Mouse (Mus musculus): ENCODE data around the gene A730061H03Rik. TPM values are rescaled to one million over a fixed set of nuclear protein-coding genes. Genes with fewer than 3 reads are reported as not detected.
A peak's percentile ranks its signal among the peaks of the same experiment; 100 is the strongest.

Gene A730061H03Rik
- polyA plus RNA-seq, 1 experiment from 2014 or later, result 1.2 TPM

GRCm38 (mm10) chr14:55559799-55560201, 406 bp downstream of the A730061H03Rik start, which contains the start of gene Dcaf11:
Gene Dcaf11 (plus strand): TSS chr14:55560006.
- Histone ChIP-seq H3K9me3 (ENCODE audit: control insufficient read depth, low read length) (no peaks in the 10 kb centered on the region), H3K27ac (replicated peaks; ENCODE audit: low read depth, low read length) (peak within 1 kb of the TSS; percentile 98), H3K4me2 (ENCODE audit: low read depth, low read length) (peak within 1 kb of the TSS; percentile 65), H3K4me3 (ENCODE audit: low read depth, low read length) (peak within 1 kb of the TSS; percentile 70), H3K9ac (ENCODE audit: low read depth, low read length) (peak within 1 kb of the TSS; percentile 77), H3K27me3 (replicated peaks; ENCODE audit: control insufficient read depth, insufficient read depth, low read length) (no peaks in the 10 kb centered on the region), H3K4me1 (ENCODE audit: control insufficient read depth, insufficient read depth, low read length) (peaks cover 8% of the 10 kb centered on the region), H3K36me3 (ENCODE audit: control insufficient read depth, insufficient read depth, low read length) (peaks cover 17% of the 10 kb centered on the region)
- WGBS, result 0% methylated on average over 27 of the region's 27 CpGs
- ATAC-seq (ENCODE audit: low read depth) (peak; percentile 81), DNase-seq (ENCODE audit: low spot score) (peak; percentile 96)

GRCm38 (mm10) chr14:55558740-55559448, 1.3 kb downstream of the A730061H03Rik start:
- no peak for DNase-seq (ENCODE audit: low spot score)
- Histone ChIP-seq H3K9me3 (ENCODE audit: control insufficient read depth, low read length) (no peaks in the 10 kb centered on the region), H3K27me3 (replicated peaks; ENCODE audit: control insufficient read depth, insufficient read depth, low read length) (no peaks in the 10 kb centered on the region), H3K27ac (replicated peaks; ENCODE audit: low read depth, low read length) (peak overlapping the region; percentile 98; the same call in 1 of the 2 replicates), H3K4me1 (ENCODE audit: control insufficient read depth, insufficient read depth, low read length) (peaks cover 8% of the 10 kb centered on the region), H3K4me2 (ENCODE audit: low read depth, low read length) (peak overlapping the region; percentile 65), H3K9ac (ENCODE audit: low read depth, low read length) (peak overlapping the region; percentile 77), H3K4me3 (ENCODE audit: low read depth, low read length) (peak overlapping the region; percentile 70), H3K36me3 (ENCODE audit: control insufficient read depth, insufficient read depth, low read length) (peaks cover 9% of the 10 kb centered on the region; the same call in 1 of the 2 replicates)
- WGBS, result 52% methylated on average over 6 of the region's 6 CpGs
- ATAC-seq (ENCODE audit: low read depth), result no peak

DNA sequence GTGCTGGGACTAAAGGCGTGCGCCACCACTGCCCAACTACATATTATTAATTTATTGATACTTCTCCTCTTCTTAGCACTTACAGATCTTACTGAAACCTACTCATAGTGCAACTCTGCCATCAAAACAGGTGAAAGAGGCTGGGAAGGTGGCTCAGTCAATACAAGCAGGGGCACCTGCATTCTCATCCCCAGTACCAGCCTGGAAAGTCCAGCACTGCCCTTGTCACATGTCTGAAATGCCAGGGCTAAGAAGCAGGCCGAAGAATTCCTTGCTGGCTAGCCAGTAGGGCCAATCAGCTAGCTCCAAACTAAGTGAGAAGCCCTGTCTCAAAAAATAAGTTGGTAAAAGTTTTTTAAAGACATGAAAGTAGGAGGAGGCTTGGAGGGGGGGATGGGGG, 2.6 kb downstream of the A730061H03Rik start:
- no peak overlapping the region for H3K27ac ChIP-seq (replicated peaks; ENCODE audit: low read depth, low read length)
- no peak overlapping the region for H3K9ac ChIP-seq (ENCODE audit: low read depth, low read length)
- no peaks in the 10 kb centered on the region for H3K27me3 ChIP-seq (replicated peaks; ENCODE audit: control insufficient read depth, insufficient read depth, low read length)
- H3K4me1 ChIP-seq (ENCODE audit: control insufficient read depth, insufficient read depth, low read length), result peaks cover 8% of the 10 kb centered on the region
- no peaks in the 10 kb centered on the region for H3K9me3 ChIP-seq (ENCODE audit: control insufficient read depth, low read length)
- no peak for DNase-seq (ENCODE audit: low spot score)
- H3K36me3 ChIP-seq (ENCODE audit: control insufficient read depth, insufficient read depth, low read length), result no peaks in the 10 kb centered on the region
- 92% methylated on average over 3 of the region's 3 CpGs for WGBS
- H3K4me2 ChIP-seq (ENCODE audit: low read depth, low read length), result no peak overlapping the region
- H3K4me3 ChIP-seq (ENCODE audit: low read depth, low read length), result no peak overlapping the region
- no peak for ATAC-seq (ENCODE audit: low read depth)

DNA sequence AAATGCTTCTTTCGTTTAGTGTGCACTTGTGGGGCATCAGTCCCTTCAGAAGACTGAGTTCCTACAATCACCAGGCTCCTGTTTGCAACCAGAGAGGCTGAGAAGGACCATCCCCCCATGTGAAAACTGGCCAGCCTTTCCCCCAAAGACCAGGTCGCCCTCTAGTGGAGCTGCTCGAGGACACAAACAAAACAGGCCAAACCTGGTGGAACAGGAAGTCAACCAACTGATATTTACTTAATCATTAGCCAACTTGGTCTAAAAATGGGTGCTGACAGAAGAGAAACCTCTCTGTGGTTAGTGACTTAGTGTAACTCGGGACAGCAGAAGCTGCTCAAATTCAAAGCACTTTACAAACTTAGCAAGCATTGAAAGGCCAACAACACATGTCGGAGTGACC, 3.2 kb downstream of the A730061H03Rik start:
- ATAC-seq (ENCODE audit: low read depth) (no peak), DNase-seq (ENCODE audit: low spot score) (peak; percentile 70)
- Histone ChIP-seq H3K36me3 (ENCODE audit: control insufficient read depth, insufficient read depth, low read length) (no peaks in the 10 kb centered on the region), H3K4me1 (ENCODE audit: control insufficient read depth, insufficient read depth, low read length) (peaks cover 8% of the 10 kb centered on the region), H3K27me3 (replicated peaks; ENCODE audit: control insufficient read depth, insufficient read depth, low read length) (no peaks in the 10 kb centered on the region), H3K4me3 (ENCODE audit: low read depth, low read length) (no peak overlapping the region), H3K9ac (ENCODE audit: low read depth, low read length) (no peak overlapping the region), H3K27ac (replicated peaks; ENCODE audit: low read depth, low read length) (no peak overlapping the region), H3K4me2 (ENCODE audit: low read depth, low read length) (no peak overlapping the region), H3K9me3 (ENCODE audit: control insufficient read depth, low read length) (no peaks in the 10 kb centered on the region)
- 26% methylated on average over 5 of the region's 5 CpGs for whole genome bisulfite sequencing

GRCm38 (mm10) chr14:55555788-55556187, 4.4 kb downstream of the A730061H03Rik start:
- no peaks in the 10 kb centered on the region for H3K27me3 ChIP-seq (replicated peaks; ENCODE audit: control insufficient read depth, insufficient read depth, low read length)
- H3K4me2 ChIP-seq (ENCODE audit: low read depth, low read length), result no peak overlapping the region
- DNase-seq (ENCODE audit: low spot score) (no peak), ATAC-seq (ENCODE audit: low read depth) (no peak)
- H3K4me3 ChIP-seq (ENCODE audit: low read depth, low read length), result no peak overlapping the region
- H3K9ac ChIP-seq (ENCODE audit: low read depth, low read length), result no peak overlapping the region
- no peaks in the 10 kb centered on the region for H3K9me3 ChIP-seq (ENCODE audit: control insufficient read depth, low read length)
- H3K4me1 ChIP-seq (ENCODE audit: control insufficient read depth, insufficient read depth, low read length), result no peaks in the 10 kb centered on the region
- no peaks in the 10 kb centered on the region for H3K36me3 ChIP-seq (ENCODE audit: control insufficient read depth, insufficient read depth, low read length)
- no peak overlapping the region for H3K27ac ChIP-seq (replicated peaks; ENCODE audit: low read depth, low read length)
- 71% methylated on average over 3 of the region's 3 CpGs for WGBS

DNA sequence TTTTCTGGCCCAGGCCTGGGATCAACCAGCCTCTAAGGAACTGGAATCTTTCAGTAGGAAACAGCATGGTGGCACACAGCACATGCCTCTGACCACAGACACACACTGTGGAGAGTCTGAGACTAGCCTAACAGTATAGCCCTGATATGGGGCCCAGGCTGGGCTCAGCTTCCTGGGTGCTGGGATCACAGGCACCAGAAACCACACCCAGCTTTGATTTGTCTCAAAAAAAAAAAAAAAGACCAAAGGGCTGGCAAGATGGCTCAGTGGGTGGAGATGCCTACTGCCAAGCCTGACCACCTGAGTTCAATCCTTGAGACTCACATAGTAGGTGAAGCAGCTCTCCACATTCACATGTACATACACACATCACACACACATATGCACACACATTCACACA, 5.6 kb downstream of the A730061H03Rik start:
- no peak overlapping the region for H3K4me2 ChIP-seq (ENCODE audit: low read depth, low read length)
- H3K27me3 ChIP-seq (replicated peaks; ENCODE audit: control insufficient read depth, insufficient read depth, low read length), result no peaks in the 10 kb centered on the region
- H3K36me3 ChIP-seq (ENCODE audit: control insufficient read depth, insufficient read depth, low read length), result peaks cover 4% of the 10 kb centered on the region
- H3K4me3 ChIP-seq (ENCODE audit: low read depth, low read length), result no peak overlapping the region
- no peaks in the 10 kb centered on the region for H3K4me1 ChIP-seq (ENCODE audit: control insufficient read depth, insufficient read depth, low read length)
- no peak overlapping the region for H3K9ac ChIP-seq (ENCODE audit: low read depth, low read length)
- ATAC-seq (ENCODE audit: low read depth), result no peak
- no peaks in the 10 kb centered on the region for H3K9me3 ChIP-seq (ENCODE audit: control insufficient read depth, low read length)
- no peak for DNase-seq (ENCODE audit: low spot score)
- no peak overlapping the region for H3K27ac ChIP-seq (replicated peaks; ENCODE audit: low read depth, low read length)

GRCm38 (mm10) chr14:55551794-55552193, 8.4 kb downstream of the A730061H03Rik start:
- H3K9ac ChIP-seq (ENCODE audit: low read depth, low read length), result no peak overlapping the region
- DNase-seq (ENCODE audit: low spot score), result no peak
- H3K4me2 ChIP-seq (ENCODE audit: low read depth, low read length), result no peak overlapping the region
- peaks cover 31% of the 10 kb centered on the region for H3K36me3 ChIP-seq (ENCODE audit: control insufficient read depth, insufficient read depth, low read length)
- WGBS, result 89% methylated on average over 8 of the region's 8 CpGs
- no peaks in the 10 kb centered on the region for H3K27me3 ChIP-seq (replicated peaks; ENCODE audit: control insufficient read depth, insufficient read depth, low read length)
- no peaks in the 10 kb centered on the region for H3K9me3 ChIP-seq (ENCODE audit: control insufficient read depth, low read length)
- H3K4me1 ChIP-seq (ENCODE audit: control insufficient read depth, insufficient read depth, low read length), result no peaks in the 10 kb centered on the region
- H3K4me3 ChIP-seq (ENCODE audit: low read depth, low read length), result no peak overlapping the region
- no peak overlapping the region for H3K27ac ChIP-seq (replicated peaks; ENCODE audit: low read depth, low read length)
- no peak for ATAC-seq (ENCODE audit: low read depth)

- 71% methylated on average over 5 of the region's 5 CpGs for WGBS
- no peak for ATAC-seq (ENCODE audit: low read depth)
- Histone ChIP-seq H3K27me3 (replicated peaks; ENCODE audit: control insufficient read depth, insufficient read depth, low read length) (no peaks in the 10 kb centered on the region), H3K4me2 (ENCODE audit: low read depth, low read length) (no peak overlapping the region), H3K4me3 (ENCODE audit: low read depth, low read length) (no peak overlapping the region), H3K9ac (ENCODE audit: low read depth, low read length) (no peak overlapping the region), H3K9me3 (ENCODE audit: control insufficient read depth, low read length) (no peaks in the 10 kb centered on the region), H3K27ac (replicated peaks; ENCODE audit: low read depth, low read length) (no peak overlapping the region), H3K36me3 (ENCODE audit: control insufficient read depth, insufficient read depth, low read length) (peaks cover 35% of the 10 kb centered on the region), H3K4me1 (ENCODE audit: control insufficient read depth, insufficient read depth, low read length) (no peaks in the 10 kb centered on the region)
- DNase-seq (ENCODE audit: low spot score), result no peak
These were observed 8.9 kb downstream of the A730061H03Rik start for GRCm38 (mm10) chr14:55551347-55551746.

DNA sequence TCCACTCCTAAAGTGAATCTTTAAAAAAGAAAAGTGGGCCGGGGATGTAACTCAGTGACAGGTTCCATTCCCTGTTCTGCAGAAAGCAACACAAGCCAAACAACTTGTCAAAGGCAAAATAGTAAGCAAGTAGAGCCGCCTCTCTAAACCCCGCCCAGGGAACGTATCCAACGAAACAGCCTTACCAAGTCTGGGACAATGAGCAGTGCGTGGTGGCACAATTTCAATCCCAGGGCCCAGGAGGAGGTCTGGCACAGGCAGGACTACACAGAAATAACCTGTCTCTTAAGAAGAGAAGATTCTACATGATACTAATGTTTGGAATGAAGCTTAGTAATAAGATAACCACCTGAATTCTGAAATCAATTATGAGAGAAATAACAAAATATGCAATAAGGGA, 10.0 kb downstream of the A730061H03Rik start:
- no peak for DNase-seq (ENCODE audit: low spot score)
- ATAC-seq (ENCODE audit: low read depth), result no peak
- H3K4me1 ChIP-seq (ENCODE audit: control insufficient read depth, insufficient read depth, low read length), result no peaks in the 10 kb centered on the region
- no peak overlapping the region for H3K4me2 ChIP-seq (ENCODE audit: low read depth, low read length)
- H3K4me3 ChIP-seq (ENCODE audit: low read depth, low read length), result no peak overlapping the region
- 85% methylated on average over 6 of the region's 6 CpGs for WGBS
- H3K36me3 ChIP-seq (ENCODE audit: control insufficient read depth, insufficient read depth, low read length), result peaks cover 45% of the 10 kb centered on the region
- H3K27ac ChIP-seq (replicated peaks; ENCODE audit: low read depth, low read length), result no peak overlapping the region
- H3K9me3 ChIP-seq (ENCODE audit: control insufficient read depth, low read length), result no peaks in the 10 kb centered on the region
- no peak overlapping the region for H3K9ac ChIP-seq (ENCODE audit: low read depth, low read length)
- H3K27me3 ChIP-seq (replicated peaks; ENCODE audit: control insufficient read depth, insufficient read depth, low read length), result no peaks in the 10 kb centered on the region
